Comparison of ENCODE assay signal across 32 mouse cellular contexts in genomic region chr11:104118356-104118755, GRCm38 (mm10). TPM values are rescaled to one million over a fixed set of nuclear protein-coding genes. Genes with fewer than 3 reads are reported as not detected.
DNase-seq lines count a peak whose midpoint lies in the region; TF ChIP-seq lines count a peak whose summit lies in the region.
"Had no signal": no experiment of that assay in that cellular context is flagged by ENCODE, and none has a peak within 500 bp of the region (broad histone marks: within the 10 kb centered on the region; RNA-seq: fewer than 3 reads in every experiment).

No protein-coding gene starts in this region.

- 63% methylated on average over 4 of the region's 4 CpGs for WGBS in cerebellum, adult 2 months

- H3K27me3 ChIP-seq in cerebellum, adult 2 months (ENCODE audit: control insufficient read depth, insufficient read depth, low read length): no peaks in the 10 kb centered on the region
- H3K27me3 ChIP-seq: embryonic facial prominence, embryonic 12.5 days; embryonic facial prominence, embryonic 15.5 days; hindbrain, embryonic 15.5 days had no signal

- TF ChIP-seq POLR2A in cerebellum, adult 2 months (IDR thresholded peaks at IDR 0.05; ENCODE audit: borderline replicate concordance, insufficient read depth, low read length): no peak

- DNase-seq in adrenal gland, adult 2 months: peak; percentile 25
- DNase-seq in adrenal gland, postnatal 4 days (ENCODE audit: low spot score in 2 of 2): no peak
- DNase-seq in 3134 (ENCODE audit: extremely low read depth, insufficient read length, low spot score) (peak; percentile 65), NIH3T3 (ENCODE audit: low read depth) (peak; percentile 79)
- DNase-seq in brain, adult 2 months (ENCODE audit: low read depth, low spot score): peak; percentile 36
- DNase-seq in frontal cortex, adult 2 months (ENCODE audit: extremely low spot score in 1 of 2, low spot score in 1 of 2): no peak
- no peak for DNase-seq in cerebellum, adult 2 months
- DNase-seq: cerebellum, adult 18-20 months; cerebellum, adult 9-11 months; cerebellum, postnatal 25 days; forebrain, postnatal 0 days; gastrocnemius, postnatal 10 days; gastrocnemius, postnatal 36 days; heart, adult 2 months; kidney, adult 2 months had no signal

- H3K27ac ChIP-seq in cerebellum, adult 2 months (ENCODE audit: insufficient read depth, low read length): no peak overlapping the region
- H3K27ac ChIP-seq: embryonic facial prominence, embryonic 12.5 days; embryonic facial prominence, embryonic 15.5 days; heart, adult 2 months; heart, embryonic 10.5 days; hindbrain, embryonic 12.5 days; hindbrain, embryonic 15.5 days had no signal

- no peak overlapping the region for H3K4me3 ChIP-seq in cerebellum, adult 2 months (replicated peaks; ENCODE audit: insufficient read depth, low read depth, low read length)
- H3K4me3 ChIP-seq: embryonic facial prominence, embryonic 12.5 days; embryonic facial prominence, embryonic 15.5 days; heart, adult 2 months; heart, embryonic 10.5 days; hindbrain, embryonic 12.5 days; hindbrain, embryonic 15.5 days had no signal

- H3K4me1 ChIP-seq in cerebellum, adult 2 months (ENCODE audit: control insufficient read depth, insufficient read depth, low read length): peaks cover 9% of the 10 kb centered on the region
- H3K4me1 ChIP-seq: embryonic facial prominence, embryonic 15.5 days; hindbrain, embryonic 15.5 days had no signal

- no peak for TF ChIP-seq CTCF in cerebellum, adult 2 months (IDR thresholded peaks at IDR 0.05; ENCODE audit: borderline replicate concordance, insufficient read depth, low read depth, low read length)

RNA-seq across cellular contexts. Expression of gene Crhr1, which starts 14.3 kb away (rescaled TPM):
- not detected for total RNA-seq in adrenal gland, adult 2 months (2021)
- polyA plus RNA-seq in adrenal gland, adult 2 months (2012; rRNA removed): 0.11 TPM in 1 of 2 replicates, not detected in the other
- under 1 TPM in 1 of 2 experiments, not detected in 1; 0.34 TPM for total RNA-seq in adrenal gland, postnatal 4 days (2021)
- 39.1 and 40.3 TPM in 2 replicates for polyA plus RNA-seq in frontal cortex, adult 2 months (2012; rRNA removed)
- 63.0 and 63.4 TPM in 2 replicates for polyA plus RNA-seq in cerebellum, adult 2 months (2012; rRNA removed)
- total RNA-seq: common myeloid progenitor, adult 5-6 weeks; gastrocnemius, adult 18-20 months; gastrocnemius, postnatal 36 days; granulocyte monocyte progenitor cell, adult 5-6 weeks; heart, adult 2 months; heart, postnatal 25 days; hematopoietic stem cell, adult 5-6 weeks; MEL had no signal
- polyA plus RNA-seq: C2C12; CD4-positive, CD25-positive, alpha-beta regulatory T cell, adult 4 months; heart, adult 2 months; heart, embryonic 14.5 days; heart, postnatal 0 days; intestine, postnatal 0 days; kidney, adult 2 months; Patski had no signal

Comparison
In these comparisons a context has a peak if more than half of its experiments do, and no peak if none do; other contexts are left out.
1. DNase-seq: peak in adrenal gland, adult 2 months (single experiment), 3134 (single experiment), NIH3T3 (single experiment) and brain, adult 2 months (single experiment); none in adrenal gland, postnatal 4 days (0 of 2), frontal cortex, adult 2 months (0 of 2) and cerebellum, adult 2 months (0 of 2).
2. RNA of gene Crhr1, which starts 14.3 kb away (polyA plus RNA-seq): 63.0 to 63.4 TPM in cerebellum, adult 2 months and 39.1 to 40.3 TPM in frontal cortex, adult 2 months; 0.11 TPM in adrenal gland, adult 2 months; every median in the first group is over 10 times any median in the second.